Mouse (Mus musculus) liver, adult 2 months (tissue): ENCODE data around the gene Zbtb43.

Source experiments
- CTCF ChIP-seq: fragments of 200-500 bp; IDR thresholded peaks from 2 replicates; pipeline ENCODE4 v1.5.1; 2011; ENCODE audit warnings: low read depth, low read length, control low read depth
- POLR2A ChIP-seq: fragments of 200-500 bp; IDR thresholded peaks from 2 replicates; pipeline ENCODE4 v1.6.1; 2011; ENCODE audit warnings: low read length, control low read depth; ENCODE audit not compliant: insufficient read depth; ENCODE audit errors: extremely low read depth

GRCm38 (mm10) chr2:33444862-33445261 is 23.5 kb downstream of the Zbtb43 start:
- no peak for TF ChIP-seq CTCF
- TF ChIP-seq POLR2A: no peak
